In genomic region chr7:72837992-72838655, GRCm38 (mm10) we compare ENCODE assay signal across 12 mouse cellular contexts.
A peak's percentile ranks its signal among the peaks of the same experiment; 100 is the strongest.
DNase-seq lines count a peak whose midpoint lies in the region; ATAC-seq and TF ChIP-seq lines count a peak whose summit lies in the region.
"Had no signal": no experiment of that assay in that cellular context is flagged by ENCODE, and none has a peak within 500 bp of the region (broad histone marks: within the 10 kb centered on the region; RNA-seq: fewer than 3 reads in every experiment).

No protein-coding gene starts in this region.

- no peaks in the 10 kb centered on the region for H3K36me3 ChIP-seq in lung, postnatal 0 days (ENCODE audit: insufficient read depth, low read length)
- H3K36me3 ChIP-seq in embryonic facial prominence, embryonic 10.5 days (replicated peaks), result no peaks in the 10 kb centered on the region
- no peaks in the 10 kb centered on the region for H3K36me3 ChIP-seq in hindbrain, embryonic 11.5 days (ENCODE audit: control insufficient read depth, insufficient read depth, low read length)
- H3K36me3 ChIP-seq in midbrain, embryonic 13.5 days, result no peaks in the 10 kb centered on the region
- H3K36me3 ChIP-seq: embryonic facial prominence, embryonic 13.5 days had no signal

- H3K27me3 ChIP-seq in lung, postnatal 0 days (replicated peaks; ENCODE audit: insufficient read depth, low read length), result no peaks in the 10 kb centered on the region
- no peaks in the 10 kb centered on the region for H3K27me3 ChIP-seq in embryonic facial prominence, embryonic 10.5 days (replicated peaks; ENCODE audit: low read depth, poor library complexity, severe bottlenecking)
- no peaks in the 10 kb centered on the region for H3K27me3 ChIP-seq in hindbrain, embryonic 11.5 days (ENCODE audit: control insufficient read depth, insufficient read depth, low read length)
- H3K27me3 ChIP-seq in midbrain, embryonic 13.5 days, result no peaks in the 10 kb centered on the region
- H3K27me3 ChIP-seq: embryonic facial prominence, embryonic 13.5 days had no signal

- peak; percentile 9 for DNase-seq in lung, postnatal 0 days (ENCODE audit: low spot score)
- no peak for DNase-seq in lung, postnatal 4 days
- DNase-seq in embryonic facial prominence, embryonic 10.5 days (ENCODE audit: low spot score), result peak; percentile 11
- peak; percentile 37 for DNase-seq in hindbrain, embryonic 11.5 days (ENCODE audit: low spot score)
- no peak for DNase-seq in c-Kit-positive CD71-positive TER-119-positive erythroid progenitor cells, embryonic 14.5 days (ENCODE audit: low spot score)
- no peak for DNase-seq in yolk sac, embryonic 10.5 days (ENCODE audit: low spot score)
- no peak for DNase-seq in kidney, adult 11 months
- DNase-seq: cerebellum, adult 8-10 months; gastrocnemius, postnatal 36 days had no signal

- no peaks in the 10 kb centered on the region for H3K9me3 ChIP-seq in lung, postnatal 0 days (ENCODE audit: low read length)
- no peaks in the 10 kb centered on the region for H3K9me3 ChIP-seq in embryonic facial prominence, embryonic 10.5 days
- no peaks in the 10 kb centered on the region for H3K9me3 ChIP-seq in hindbrain, embryonic 11.5 days (ENCODE audit: control insufficient read depth, low read length)
- no peaks in the 10 kb centered on the region for H3K9me3 ChIP-seq in midbrain, embryonic 13.5 days

- no peak for ATAC-seq in lung, postnatal 0 days
- peak; percentile 69 for ATAC-seq in hindbrain, embryonic 11.5 days (ENCODE audit: low FRiP score)
- peak; percentile 87 for ATAC-seq in midbrain, embryonic 13.5 days
- ATAC-seq: intestine, postnatal 0 days had no signal

- H3K4me1 ChIP-seq in lung, postnatal 0 days (ENCODE audit: insufficient read depth, low read depth, low read length), result no peaks in the 10 kb centered on the region
- peaks cover 21% of the 10 kb centered on the region for H3K4me1 ChIP-seq in embryonic facial prominence, embryonic 10.5 days
- peaks cover 7% of the 10 kb centered on the region for H3K4me1 ChIP-seq in hindbrain, embryonic 11.5 days (replicated peaks; ENCODE audit: control insufficient read depth, insufficient read depth, low read length)
- peaks cover 34% of the 10 kb centered on the region for H3K4me1 ChIP-seq in midbrain, embryonic 13.5 days (replicated peaks)
- H3K4me1 ChIP-seq: embryonic facial prominence, embryonic 13.5 days had no signal

- no peak overlapping the region for H3K4me3 ChIP-seq in lung, postnatal 0 days (ENCODE audit: low read depth, low read length)
- H3K4me3 ChIP-seq in embryonic facial prominence, embryonic 10.5 days, result no peak overlapping the region
- no peak overlapping the region for H3K4me3 ChIP-seq in hindbrain, embryonic 11.5 days (ENCODE audit: low read depth, low read length)
- H3K4me3 ChIP-seq in midbrain, embryonic 13.5 days (replicated peaks), result no peak overlapping the region
- H3K4me3 ChIP-seq: embryonic facial prominence, embryonic 13.5 days had no signal

- no peak overlapping the region for H3K27ac ChIP-seq in lung, postnatal 0 days (ENCODE audit: low read length)
- H3K27ac ChIP-seq in embryonic facial prominence, embryonic 10.5 days (replicated peaks), result no peak overlapping the region
- peak overlapping the region; percentile 58 for H3K27ac ChIP-seq in hindbrain, embryonic 11.5 days (ENCODE audit: low read depth, low read length)
- peak overlapping the region; percentile 82 for H3K27ac ChIP-seq in midbrain, embryonic 13.5 days
- H3K27ac ChIP-seq: embryonic facial prominence, embryonic 13.5 days had no signal

- no peak overlapping the region for H3K4me2 ChIP-seq in lung, postnatal 0 days (replicated peaks; ENCODE audit: low read depth, low read length)
- no peak overlapping the region for H3K4me2 ChIP-seq in hindbrain, embryonic 11.5 days (replicated peaks; ENCODE audit: low read depth, low read length)
- H3K4me2 ChIP-seq in midbrain, embryonic 13.5 days (replicated peaks), result no peak overlapping the region
- H3K4me2 ChIP-seq: embryonic facial prominence, embryonic 13.5 days had no signal

- TF ChIP-seq EP300 in lung, postnatal 0 days (IDR thresholded peaks at IDR 0.05), result no peak

- no peak for TF ChIP-seq CTCF in lung, postnatal 0 days (IDR thresholded peaks at IDR 0.05)

- 55% methylated on average over 6 of the region's 6 CpGs for WGBS in lung, postnatal 0 days
- 42% methylated on average over 6 of the region's 6 CpGs for WGBS in embryonic facial prominence, embryonic 10.5 days
- whole genome bisulfite sequencing in hindbrain, embryonic 11.5 days, result 32% methylated on average over 6 of the region's 6 CpGs
- WGBS in midbrain, embryonic 13.5 days, result 7% methylated on average over 6 of the region's 6 CpGs

- H3K9ac ChIP-seq in lung, postnatal 0 days (replicated peaks; ENCODE audit: low read depth), result no peak overlapping the region
- no peak overlapping the region for H3K9ac ChIP-seq in hindbrain, embryonic 11.5 days (ENCODE audit: low read depth, low read length)
- H3K9ac ChIP-seq in midbrain, embryonic 13.5 days (replicated peaks), result no peak overlapping the region
- H3K9ac ChIP-seq: embryonic facial prominence, embryonic 13.5 days had no signal

Comparison
In these comparisons a context has a peak if more than half of its experiments do, and no peak if none do; other contexts are left out.
1. DNase-seq: peak in lung, postnatal 0 days (single experiment), embryonic facial prominence, embryonic 10.5 days (single experiment) and hindbrain, embryonic 11.5 days (single experiment); none in lung, postnatal 4 days (0 of 2), c-Kit-positive CD71-positive TER-119-positive erythroid progenitor cells, embryonic 14.5 days (single experiment), yolk sac, embryonic 10.5 days (single experiment) and kidney, adult 11 months (single experiment).
2. H3K27ac ChIP-seq: peak in hindbrain, embryonic 11.5 days (single experiment) and midbrain, embryonic 13.5 days (single experiment); none in lung, postnatal 0 days (single experiment) and embryonic facial prominence, embryonic 10.5 days (single experiment).